Mouse (Mus musculus) lung, postnatal 14 days (tissue): ENCODE measurements around the gene Hist1h2bn.
A peak's percentile ranks its signal among the peaks of the same experiment; 100 is the strongest.
"Not testable (repeated sequence)": the region's sequence is repeated elsewhere in the genome, so short reads cannot be mapped to it uniquely, and the experiment has no call there.

Experiments used
- DNase-seq: peaks from one replicate; pipeline ENCODE4 v3.0.0; 2021

The Hist1h2bn gene

DNA sequence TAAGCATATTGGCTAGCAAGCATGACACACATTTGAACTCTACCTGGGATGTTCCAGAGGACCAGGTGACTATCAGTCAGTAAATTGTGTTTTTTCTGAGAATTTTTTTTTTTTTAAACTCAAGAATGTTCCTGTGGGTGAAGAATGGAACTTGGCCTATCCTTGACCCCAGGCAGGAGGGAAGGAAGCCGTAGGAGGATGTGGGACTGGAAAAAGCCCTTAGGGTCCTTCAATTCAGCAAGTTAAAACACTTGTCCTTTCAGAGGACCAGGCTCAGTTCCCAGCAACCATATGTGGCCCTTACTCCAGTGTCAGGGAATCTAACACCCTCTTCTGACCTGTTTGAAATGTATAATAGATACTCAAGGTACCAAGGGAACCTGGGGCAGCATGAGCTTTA is 24.4 kb upstream of the Hist1h2bn start:
- no peak for DNase-seq

DNA sequence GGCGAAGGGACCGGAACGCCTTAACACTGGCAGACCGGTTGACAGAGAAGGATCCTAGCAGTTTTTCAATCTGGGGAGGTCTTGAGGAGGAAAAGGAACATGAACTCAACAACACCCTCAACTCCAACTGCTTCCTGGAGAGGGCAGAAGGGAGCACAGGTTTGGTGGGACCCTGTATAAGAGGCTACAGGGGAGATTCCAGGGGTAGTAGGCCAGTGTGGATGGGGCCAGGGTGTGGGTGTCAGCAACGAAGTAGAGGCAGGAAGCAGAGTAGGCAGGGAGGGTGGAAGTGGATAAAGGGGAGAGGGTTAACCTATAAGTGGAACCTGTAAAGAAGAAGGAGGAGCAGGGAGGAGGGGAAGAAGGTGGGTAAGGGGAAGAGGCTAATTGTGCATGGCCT is 20.5 kb upstream of the Hist1h2bn start:
- no peak for DNase-seq

DNA sequence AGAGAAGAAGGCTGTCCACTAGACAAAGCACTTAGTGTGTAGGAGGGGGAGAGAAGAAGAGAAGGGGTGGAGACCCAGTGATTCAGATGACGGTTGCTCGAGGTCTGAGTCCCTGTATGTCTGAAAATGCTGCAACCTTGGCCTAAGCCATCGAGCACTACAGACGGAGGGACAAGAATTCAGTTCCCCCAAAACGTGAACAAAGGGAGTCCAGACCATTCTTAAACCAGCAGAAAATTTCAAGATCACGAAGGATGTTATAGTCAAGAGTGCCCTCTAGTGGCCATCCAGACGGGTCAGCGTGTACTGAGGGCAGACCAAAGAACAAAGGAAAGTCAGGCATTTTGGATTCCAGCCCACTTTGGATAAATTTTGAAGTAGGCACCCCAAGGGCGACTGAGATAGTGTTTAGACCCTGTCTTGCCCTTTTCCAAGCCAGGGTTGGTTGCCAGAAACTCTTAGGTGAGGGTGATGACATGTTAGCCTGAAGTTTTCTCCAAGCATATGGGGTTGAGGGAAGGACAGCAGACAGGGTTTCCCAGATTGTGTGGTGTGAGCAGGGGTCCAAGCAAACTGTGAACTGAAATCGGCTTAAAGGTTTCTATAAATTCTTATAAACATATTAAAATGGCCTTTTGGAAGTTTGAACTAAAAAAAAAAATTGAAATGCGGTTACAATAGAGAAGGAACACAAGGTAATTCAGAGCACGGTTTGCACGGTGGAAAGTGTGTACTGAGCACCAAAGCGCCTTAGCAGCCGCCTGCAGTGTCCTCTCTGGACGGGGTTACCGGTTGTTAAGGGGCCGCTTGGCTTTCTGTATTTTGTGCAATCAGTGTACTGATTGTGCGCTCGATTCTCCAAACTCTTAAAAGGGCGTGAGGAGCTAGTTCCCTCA is 19.7 kb upstream of the Hist1h2bn start:
- DNase-seq = peak; percentile 85

DNA sequence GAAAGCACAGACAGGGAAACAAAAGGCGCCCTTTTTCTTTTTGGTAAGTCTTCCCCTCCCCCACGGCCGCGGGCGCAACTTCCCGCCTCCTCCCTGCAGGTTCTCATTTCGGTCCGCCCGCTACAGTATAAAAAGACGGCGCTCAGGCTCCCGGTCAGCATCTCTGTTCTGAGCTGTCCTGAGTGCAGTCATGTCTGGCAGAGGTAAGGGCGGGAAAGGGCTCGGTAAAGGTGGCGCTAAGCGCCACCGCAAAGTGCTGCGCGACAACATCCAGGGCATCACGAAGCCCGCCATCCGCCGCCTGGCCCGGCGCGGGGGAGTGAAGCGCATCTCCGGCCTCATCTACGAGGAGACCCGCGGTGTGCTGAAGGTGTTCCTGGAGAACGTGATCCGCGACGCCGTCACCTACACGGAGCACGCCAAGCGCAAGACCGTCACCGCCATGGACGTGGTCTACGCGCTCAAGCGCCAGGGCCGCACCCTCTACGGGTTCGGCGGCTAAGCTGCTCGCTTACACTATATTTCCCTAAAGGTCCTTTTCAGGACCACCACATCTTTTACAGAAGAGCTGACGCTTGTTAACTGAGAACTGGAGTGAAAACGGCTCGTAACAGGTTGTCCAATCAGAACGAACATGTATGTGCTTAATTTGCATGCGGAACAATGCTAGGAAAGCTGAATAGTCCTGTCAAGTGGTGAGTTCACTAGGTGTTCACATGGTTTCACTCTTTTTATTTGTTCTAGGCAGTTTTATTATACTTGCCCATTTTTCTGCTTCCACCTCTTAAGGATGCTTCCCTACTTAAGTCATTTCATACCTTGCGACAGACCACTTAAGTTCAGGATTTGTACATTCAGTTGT is 18.8 kb upstream of the Hist1h2bn start, which contains the start of gene Hist1h4j:
Hist1h4j (plus strand) TSS at position 159 of the 862 bp plus-strand sequence.
- DNase-seq = peak; percentile 67

DNA sequence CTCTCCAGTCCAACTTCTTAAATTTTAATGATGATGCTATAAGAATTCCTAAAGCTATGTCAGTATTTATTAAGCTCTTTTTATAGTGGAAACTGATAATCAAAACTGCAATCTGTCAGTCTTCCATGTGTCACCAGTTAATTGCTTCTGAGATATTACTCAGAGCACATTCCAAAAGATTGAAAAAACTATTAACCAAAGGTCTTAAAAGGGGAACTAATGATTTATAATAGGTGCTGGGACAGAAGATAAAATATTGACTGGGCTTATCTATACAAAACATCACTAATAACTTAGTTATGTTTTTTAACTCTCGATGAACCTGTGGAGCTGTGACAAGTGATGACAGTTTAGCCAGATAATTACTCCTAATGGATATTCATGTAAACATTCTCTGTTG is 8.9 kb upstream of the Hist1h2bn start:
- DNase-seq = no peak

DNA sequence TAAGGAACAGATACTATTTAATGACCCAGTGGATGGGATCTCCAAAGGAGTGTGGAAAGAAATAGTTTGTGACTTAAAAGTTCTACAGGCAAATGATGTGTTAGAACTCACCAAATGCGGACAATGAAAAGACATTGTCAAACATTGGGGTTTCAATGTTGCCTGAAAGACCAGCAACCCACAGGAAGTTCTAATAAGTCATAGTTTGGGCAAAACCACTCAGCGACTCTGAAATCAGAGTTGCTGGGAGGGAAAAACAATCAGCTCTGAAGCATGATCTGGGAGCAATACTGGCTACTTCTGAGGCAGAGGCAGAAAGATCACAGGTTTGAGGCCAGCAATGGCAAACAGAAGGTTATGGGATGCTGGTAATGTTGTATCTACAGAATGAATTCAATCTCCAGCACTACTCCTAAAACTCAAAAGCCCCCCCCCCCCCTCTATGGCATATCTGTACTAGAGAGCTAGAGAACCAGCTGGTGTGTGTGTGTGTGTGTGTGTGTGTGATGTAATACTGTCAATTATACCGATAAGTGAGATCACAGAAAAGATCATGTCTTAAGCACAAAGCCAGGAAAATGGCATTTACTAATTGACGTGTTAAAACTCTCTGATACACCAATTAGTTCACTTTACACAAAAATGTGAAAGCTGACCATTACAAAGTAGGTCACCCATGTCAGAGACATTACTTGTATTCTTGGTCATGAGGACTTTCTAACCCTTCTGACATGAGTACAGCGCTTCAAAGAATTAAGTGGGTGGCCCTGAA is 4.3 kb upstream of the Hist1h2bn start:
- no peak for DNase-seq

DNA sequence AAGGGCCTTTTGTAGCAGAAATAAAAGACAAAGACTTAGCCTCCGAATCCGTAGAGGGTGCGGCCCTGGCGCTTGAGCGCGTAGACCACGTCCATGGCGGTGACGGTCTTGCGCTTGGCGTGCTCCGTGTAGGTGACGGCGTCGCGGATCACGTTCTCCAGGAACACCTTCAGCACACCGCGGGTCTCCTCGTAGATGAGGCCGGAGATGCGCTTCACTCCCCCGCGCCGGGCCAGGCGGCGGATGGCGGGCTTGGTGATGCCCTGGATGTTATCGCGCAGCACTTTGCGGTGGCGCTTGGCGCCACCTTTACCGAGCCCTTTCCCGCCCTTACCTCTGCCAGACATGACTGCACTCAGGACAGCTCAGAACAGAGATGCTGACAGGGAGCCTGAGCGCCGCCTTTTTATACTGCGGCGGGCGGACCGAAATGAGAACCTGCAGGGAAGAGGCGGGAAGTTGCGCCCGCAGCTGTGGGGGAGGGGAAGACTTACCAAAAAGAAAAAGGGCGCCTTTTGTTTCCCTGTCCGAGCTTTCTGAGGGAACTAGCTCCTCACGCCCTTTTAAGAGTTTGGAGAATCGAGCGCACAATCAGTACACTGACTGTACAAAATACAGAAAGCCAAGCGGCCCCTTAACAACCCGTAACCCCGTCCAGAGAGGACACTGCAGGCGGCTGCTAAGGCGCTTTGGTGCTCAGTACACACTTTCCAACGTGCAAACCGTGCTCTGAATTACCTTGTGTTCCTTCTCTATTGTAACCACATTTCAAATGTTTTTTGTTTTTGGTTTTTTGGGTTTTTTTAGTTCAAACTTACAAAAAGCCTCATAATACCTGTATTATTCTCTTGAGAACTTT is 3.5 kb upstream of the Hist1h2bn start, which contains the start of gene Hist1h4k:
Hist1h4k (minus strand) TSS at position 347 of the 859 bp plus-strand sequence.
- DNase-seq = peak; percentile 86

DNA sequence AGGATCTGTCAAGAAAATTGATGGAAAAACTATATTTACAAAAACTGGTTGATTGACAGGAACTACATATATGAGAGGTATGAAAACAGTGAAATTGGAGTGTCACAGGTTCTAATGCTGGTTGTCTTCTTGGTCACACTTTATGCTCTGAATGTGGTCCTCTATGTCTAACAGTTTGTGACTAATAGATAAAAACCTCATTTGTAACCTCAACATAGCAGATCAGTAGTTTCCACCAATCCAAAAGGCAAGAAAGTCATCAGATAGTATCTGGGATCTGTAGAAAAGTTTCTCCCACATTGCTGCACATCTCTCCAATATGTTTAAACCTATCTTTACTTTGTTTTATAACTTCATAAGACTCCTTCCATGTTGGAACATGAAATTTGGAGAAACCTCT is 2.5 kb upstream of the Hist1h2bn start:
- no peak for DNase-seq

DNA sequence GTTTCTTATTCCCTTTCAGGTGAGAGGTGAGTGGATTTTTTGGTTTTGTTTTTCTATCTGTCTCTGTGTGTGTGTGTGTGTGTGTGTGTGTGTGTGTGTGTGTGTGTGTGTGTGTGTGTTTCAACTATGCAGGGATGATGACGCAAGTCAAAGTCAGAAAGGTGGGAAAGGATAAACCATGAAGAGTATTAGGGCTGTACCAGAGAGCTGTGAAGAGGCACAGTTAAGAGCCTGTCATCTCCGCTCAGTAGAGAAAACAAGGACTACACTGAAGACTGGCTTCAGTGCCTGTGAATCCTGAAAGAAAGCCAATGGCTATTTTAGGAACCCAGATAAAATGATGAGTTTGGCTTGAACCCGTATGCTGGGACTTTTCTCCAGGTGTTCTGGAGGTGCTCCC is 2.1 kb upstream of the Hist1h2bn start:
- no peak for DNase-seq

DNA sequence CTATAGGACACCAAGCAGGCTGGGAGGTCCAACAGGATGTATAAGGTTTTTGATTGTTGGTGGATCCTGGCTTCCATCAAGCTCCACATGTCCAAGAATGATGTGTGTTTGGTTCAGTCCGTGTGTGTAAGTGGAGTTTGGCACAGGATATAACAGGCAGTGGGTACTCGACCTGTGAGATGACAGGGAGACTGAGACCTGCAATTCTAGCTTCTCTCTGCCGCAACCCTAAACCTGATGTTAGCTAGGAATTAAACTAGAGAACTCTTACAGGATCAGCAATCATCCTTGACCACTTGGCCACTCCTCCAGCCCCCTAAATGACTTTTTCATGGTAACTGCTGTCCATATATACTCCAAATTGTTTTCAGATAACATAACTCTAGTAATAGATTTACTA is 1.6 kb upstream of the Hist1h2bn start:
- DNase-seq = no peak

DNA sequence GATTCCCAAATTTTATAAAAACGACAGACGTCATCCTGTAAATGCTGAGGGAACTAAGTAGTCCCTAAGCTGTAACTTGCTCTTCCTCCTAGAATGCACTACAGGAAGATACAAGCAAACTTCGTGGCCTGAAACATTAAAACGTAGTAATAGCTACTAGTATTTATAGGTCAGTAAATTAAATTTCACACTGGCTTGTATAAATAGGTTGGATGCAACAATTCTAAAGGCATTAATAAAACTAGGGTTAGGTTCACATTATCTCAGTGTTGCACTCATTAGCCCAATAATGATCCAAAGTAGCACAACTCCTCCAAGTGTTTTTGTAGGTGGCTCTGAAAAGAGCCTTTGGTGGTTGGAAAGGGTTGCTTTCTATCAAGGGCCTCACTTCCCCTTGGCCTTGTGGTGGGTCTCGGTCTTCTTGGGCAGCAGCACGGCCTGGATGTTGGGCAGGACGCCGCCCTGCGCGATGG is 836 bp upstream of the Hist1h2bn start:
- DNase-seq = no peak

DNA sequence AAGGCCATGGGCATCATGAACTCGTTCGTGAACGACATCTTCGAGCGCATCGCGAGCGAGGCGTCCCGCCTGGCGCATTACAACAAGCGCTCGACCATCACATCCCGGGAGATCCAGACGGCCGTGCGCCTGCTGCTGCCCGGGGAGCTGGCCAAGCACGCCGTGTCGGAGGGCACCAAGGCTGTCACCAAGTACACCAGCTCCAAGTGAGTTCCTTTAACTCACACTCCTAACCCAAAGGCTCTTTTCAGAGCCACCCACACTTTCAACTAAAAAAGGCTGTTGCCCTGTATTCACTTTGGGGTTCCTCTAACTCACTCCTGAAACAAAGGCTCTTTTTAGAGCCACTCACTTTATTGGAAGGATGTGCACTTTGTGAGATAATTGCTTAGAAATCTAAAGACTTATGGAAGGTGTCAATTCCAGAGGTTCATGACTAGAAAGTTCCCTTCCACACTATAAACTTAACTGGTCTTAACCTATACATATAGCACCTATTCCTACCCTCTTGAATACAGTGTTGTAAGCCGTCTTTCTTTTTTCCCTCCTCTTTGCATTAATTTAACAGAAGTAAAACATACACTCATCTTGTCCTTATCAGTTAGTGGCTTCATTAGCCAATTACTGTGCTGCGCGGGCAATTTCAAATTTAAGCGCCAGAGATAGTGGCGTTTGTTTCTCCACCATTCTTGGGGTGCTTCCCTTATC is 525 bp downstream of the Hist1h2bn start:
- not testable (repeated sequence) for DNase-seq

DNA sequence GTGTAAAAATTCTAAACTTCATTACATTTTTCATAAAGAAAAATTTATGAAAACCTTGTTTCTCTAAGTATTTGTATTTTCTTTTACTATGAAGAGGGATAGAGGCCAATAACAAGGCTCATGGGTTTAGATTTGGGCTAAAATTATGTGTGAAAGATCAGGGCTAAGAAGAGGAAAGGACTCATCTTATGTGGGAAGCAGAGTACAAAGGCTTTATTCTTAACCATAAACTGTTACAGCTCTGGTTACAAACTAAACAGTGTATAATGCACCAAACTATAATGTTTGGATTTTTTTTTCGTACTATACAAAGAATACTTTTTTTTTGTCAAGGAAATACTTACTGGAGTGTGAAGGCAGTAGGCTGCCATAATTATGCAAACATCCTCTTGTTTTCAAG is 1.8 kb downstream of the Hist1h2bn start:
- no peak for DNase-seq

DNA sequence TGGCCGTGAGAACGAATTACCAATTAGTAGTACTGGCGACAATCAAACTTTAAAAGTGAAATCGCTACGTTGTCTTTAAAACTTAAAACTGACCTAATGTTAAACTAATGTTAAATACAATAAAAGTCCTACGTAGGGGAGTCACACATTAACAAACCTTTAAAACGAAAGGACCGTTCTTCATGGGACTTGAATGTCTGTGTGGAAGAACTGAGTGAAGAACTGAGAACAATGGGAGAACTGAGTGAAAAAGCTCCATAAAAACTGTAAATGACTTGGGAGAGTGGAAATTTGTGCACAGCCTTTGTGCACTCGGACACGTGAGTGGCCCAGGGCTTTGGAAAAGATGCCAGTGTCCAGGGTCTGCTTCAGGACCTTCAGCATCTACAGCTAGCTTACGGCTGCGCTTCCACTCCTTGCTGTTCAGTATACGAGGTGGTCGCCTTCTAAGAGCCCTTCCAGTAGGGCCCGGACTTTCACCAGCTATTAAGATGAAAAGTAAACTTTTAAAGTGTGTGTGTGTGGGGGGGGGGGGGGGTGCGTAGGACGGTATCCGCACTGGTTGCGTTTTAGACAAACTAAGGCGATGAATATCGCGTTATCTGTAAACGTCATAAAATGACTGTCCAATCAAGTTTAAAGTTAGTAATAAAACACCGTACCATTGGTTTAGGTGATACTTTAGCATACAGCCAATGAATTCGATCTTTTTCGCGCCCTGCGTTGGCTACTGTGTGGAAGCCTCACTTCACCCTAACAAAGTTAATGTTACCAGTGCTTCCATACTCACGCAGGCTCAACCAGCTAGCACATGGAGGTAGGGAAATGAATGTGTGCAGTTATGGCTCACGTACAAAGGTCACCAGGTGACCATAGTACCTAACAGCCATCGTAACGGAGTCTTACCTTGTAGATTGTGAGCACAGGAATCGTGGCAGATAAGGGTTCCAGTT is 25.2 kb downstream of the Hist1h2bn start:
- DNase-seq = peak; percentile 67

DNA sequence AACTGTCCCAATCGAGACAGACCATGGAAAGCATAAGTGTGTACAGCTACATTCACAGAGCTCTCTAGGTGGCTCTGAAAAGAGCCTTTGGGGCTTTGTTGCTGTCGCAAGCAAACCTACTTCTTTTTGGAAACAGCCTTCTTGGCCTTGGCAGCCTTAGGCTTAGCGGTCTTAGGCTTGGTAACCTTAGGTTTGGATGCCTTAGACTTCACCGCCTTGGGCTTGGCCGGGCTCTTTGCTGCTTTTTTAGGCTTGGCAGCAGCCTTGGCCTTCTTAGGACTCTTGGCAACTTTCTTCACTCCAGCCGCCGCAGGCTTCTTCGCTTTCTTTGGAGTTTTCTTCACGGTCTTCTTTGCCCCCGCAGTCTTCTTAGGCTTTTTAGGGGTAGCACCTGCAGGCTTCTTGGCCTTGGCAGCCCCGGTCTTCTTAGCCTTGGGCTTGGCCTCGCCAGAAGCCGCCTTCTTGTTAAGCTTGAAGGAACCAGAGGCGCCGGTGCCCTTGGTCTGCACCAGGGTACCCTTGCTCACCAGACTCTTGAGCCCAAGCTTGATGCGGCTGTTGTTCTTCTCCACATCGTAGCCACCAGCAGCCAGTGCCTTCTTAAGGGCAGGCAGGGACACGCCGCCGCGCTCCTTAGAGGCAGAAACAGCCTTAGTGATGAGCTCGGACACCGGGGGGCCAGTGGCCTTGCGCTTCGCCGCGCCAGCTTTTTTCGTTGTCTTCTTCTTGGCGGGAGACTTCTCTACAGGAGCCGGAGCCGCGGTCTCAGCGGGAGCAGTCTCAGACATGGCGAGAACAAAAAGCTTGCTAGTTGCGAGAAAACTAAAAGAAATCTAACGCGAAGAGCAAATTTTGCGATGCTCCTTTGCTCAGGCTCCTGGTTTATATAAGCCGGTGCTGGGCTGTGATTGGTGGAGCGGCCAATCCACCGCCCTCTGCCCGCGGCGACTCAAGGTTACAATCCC is 26.1 kb downstream of the Hist1h2bn start, which contains the start of gene Hist1h1b:
Hist1h1b (minus strand) TSS at position 859 of the 965 bp plus-strand sequence.
- DNase-seq = peak; percentile 44

DNA sequence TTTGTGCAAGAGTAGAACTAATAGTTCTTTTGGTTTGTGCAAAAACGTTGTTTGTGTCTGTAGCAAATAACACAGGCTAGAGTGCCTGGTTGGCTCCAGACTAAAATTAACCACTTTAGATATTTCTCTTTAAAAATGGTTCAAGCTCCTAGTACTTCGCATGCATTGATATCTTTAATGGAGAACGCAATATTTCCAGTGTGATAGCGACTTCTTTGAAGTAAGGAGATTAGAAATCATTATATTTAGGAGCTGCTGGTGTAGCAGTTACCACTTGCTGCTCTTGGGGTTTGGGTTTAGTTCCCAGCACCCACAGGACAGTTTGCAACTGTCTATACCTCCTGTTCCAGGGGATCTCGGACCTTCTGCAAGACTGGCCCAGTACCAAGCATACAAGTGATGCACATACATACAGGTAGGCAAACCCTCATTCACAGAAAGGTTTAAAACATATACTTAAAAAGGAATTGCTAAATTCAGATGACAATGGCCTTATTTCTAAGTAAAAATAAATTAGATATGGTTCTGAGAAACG is 27.2 kb downstream of the Hist1h2bn start:
- DNase-seq = no peak

DNA sequence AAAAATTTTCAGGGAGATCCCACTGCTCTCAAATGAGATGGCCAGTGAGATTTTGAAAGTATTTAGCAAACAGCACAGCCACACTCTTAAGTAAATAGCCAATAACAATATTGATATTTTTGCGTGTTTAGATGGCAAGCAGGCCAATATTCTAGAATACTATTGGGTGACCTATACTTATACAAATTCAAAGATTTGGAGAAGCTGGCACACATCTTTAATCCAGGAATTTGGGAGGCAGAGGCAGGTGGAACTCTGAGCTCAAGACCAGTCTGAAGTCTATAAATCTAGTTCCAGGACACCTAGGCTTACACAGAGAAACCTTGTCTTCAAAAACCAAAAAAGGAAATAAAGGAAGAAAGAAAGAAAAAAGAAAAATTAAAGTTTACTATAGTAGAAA is 27.7 kb downstream of the Hist1h2bn start:
- no peak for DNase-seq
